Mouse (Mus musculus) heart, postnatal 4 days (tissue): ENCODE measurements around the gene Trim9. TPM values are rescaled to one million over a fixed set of nuclear protein-coding genes. Genes with fewer than 3 reads are reported as not detected.

Experiments
- DNase-seq: peaks from one replicate; pipeline ENCODE4 v3.0.0; 2021
- total RNA-seq, 2 experiments: library from RNA; stranded (reverse); gene quantifications; 2 replicates each; pipeline ENCODE4 v1.2.3; 2021

Gene Trim9
- total RNA-seq, 2 experiments from 2014 or later = 0.36 to 0.95 TPM

DNA sequence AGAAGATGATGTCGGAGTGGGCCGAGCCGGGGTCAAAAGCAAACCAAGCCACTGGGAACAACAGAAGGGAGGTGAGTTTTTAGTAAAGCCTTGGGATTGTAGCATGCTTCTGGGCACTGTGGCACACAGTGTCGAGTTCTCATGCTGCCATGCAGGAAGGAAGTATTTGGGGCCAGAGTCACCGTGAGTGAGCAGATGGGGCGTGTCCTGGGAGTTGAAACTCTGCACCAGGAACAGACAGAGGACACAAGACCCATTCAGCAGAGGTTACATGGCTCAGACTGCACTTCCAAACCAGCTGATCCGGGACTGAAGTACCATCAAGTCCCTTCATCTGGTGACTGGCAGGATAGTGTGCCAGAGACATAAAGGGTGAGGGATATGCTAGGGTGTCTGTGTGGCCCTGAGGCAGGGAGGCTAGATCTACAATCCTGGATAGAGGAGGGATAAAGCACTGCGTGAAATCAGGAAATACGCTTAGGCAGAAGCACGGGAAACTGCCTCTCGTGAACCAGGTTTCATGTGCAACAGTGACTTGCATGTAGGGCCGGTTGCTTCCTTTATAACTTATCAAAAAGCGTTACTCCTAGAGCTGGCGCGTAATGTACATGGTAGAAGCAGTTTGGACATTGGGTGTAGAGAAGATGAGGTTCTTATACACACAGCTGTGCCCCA is 96.1 kb downstream of the Trim9 start:
- no peak for DNase-seq

DNA sequence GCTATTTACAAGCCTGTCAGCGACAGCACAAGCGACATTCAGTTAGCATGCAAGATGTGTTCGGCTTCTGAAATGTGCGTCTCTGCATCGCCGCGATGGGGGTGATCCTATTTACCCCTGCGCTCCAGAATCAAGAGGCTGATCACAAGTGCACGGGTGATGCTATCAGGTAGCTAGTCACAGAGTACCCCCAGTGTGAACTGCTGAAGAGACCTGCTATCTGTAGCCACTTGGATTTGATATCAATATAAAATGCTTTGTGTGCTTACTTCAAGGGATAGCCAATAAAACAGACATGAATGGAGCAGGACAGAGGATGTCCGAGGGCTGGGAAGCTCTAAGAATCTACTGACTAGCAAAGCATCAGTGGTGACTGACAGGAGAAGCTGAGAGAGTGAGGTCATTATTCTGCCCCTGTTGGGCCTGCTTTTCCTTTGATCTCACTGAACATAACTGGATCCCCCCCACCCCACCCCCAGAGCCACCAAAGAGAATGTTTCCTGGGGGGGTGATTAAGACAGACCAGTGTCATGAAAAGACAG is 97.7 kb downstream of the Trim9 start:
- no peak for DNase-seq

DNA sequence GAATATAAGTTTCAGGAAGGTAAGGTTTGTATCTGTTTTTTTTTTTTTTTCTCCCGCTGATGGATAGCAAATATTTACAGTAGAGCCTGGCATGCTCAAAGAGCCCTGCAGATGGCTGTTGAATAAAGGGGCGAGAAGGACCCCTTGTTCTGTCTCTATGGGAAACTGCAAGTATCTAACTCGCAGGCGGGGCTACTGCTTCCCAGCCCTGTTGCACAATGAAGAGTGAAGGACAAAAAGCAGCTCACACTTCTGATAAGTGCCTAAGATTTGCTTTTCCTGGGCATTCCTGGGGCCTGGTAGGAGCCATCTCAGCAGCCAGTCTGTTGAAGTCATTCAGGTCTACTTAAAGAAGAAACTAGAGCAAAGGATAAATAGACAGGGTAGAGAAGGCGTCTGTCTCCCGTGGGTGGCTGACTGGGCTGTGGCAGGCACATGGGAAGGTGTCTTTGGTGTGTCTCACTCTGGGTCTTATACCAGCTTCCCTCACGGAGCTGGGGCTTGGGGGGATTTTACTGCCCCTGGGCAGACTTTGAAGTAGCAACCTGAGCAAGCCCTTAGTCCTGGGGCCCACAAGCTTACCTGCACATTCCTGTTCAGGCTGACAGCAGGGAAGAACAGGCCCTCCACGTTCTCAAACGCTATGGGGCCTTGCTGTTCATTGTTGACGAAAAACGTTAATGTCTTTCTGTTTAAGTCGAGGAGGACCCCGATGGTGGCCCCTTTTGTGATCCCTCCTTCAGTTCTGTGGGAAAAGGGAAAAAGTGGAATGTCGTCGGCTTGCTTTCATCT is 99.5 kb downstream of the Trim9 start:
- DNase-seq = no peak

- DNase-seq = no peak
These were observed 104.9 kb downstream of the Trim9 start for GRCm38 (mm10) chr12:70242550-70242949.

- no peak for DNase-seq
These were observed 107.7 kb downstream of the Trim9 start for GRCm38 (mm10) chr12:70239741-70240140.

DNA sequence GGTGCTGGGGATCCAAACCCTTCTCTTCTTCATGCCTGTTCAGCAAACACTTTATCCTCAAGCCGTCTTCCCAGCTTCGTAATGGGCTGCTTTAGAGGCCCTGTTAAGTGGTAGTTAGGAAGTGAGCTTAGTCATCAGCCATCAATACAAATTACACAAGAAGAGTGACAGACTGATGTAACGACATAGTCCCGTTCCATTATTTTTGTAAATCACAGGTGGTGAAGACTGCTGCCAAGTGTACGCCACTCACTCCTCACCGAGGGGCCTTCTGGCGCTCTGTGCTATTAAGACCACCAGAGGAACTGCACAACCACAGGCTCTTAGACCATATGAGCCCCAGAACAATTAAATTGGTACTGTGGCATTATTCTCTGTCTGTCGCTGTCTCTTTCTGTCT is 108.8 kb downstream of the Trim9 start:
- DNase-seq = no peak

GRCm38 (mm10) chr12:70234938-70235484 is 112.4 kb downstream of the Trim9 start:
- DNase-seq = peak; percentile 83

GRCm38 (mm10) chr12:70234411-70234810 is 113.0 kb downstream of the Trim9 start:
- DNase-seq = peak; percentile 62

DNA sequence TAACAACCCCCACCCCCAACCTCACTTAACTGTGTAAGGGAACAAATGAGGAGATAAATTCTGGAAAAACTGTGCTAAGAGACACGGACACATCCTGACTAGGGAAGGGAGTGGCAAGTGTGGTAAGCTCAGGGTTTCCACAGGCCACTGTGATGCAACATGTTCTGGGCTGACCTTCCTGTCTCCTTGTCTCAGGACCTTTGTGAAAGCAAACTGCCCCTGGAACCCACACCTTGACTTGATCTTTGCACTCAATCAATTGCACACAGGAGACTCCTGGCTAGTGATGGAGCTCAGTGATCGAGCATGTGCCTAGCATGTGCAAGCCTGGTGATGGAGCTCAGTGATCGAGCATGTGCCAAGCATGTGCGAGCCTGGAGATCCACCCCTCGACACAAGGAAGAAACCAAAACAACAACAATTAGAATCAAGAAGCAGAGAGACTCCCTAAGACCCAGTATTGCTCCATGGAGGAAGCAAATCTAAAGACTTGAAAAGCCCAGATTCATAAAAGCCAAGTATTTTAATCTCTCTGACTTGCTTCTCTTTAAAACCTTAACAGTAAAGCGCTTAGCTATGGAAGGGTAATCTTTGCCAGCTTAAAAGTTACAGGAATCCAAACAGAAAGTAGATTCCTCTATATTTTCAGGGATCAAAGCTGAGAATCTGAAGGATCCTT is 113.6 kb downstream of the Trim9 start:
- no peak for DNase-seq

- no peak for DNase-seq
These were observed 115.3 kb downstream of the Trim9 start for GRCm38 (mm10) chr12:70232020-70232544.

DNA sequence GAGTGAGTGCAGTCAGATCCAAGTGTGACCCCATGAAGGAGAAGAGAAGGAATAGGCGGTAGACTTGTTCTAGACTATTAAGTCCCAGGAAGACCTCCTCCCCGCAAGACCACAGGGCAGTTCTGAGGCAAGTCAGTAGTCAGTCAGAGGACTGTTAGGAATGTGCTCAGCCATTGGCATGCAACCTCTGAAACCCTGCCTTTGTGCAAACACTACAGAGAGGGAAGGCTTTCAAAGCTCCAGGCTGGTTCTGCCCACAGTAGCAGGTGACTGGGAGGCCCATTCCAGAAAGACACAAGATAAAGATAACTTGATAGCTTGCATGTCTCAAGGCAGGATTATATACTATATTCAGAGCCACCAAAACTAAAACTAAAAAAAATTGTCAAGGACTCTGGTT is 116.1 kb downstream of the Trim9 start, which contains the start of gene Pygl:
Gene Pygl (minus strand): TSS at position 195 of the 400 bp plus-strand sequence.
- no peak for DNase-seq

- DNase-seq = no peak
These were observed 119.3 kb downstream of the Trim9 start for GRCm38 (mm10) chr12:70228155-70228554.

DNA sequence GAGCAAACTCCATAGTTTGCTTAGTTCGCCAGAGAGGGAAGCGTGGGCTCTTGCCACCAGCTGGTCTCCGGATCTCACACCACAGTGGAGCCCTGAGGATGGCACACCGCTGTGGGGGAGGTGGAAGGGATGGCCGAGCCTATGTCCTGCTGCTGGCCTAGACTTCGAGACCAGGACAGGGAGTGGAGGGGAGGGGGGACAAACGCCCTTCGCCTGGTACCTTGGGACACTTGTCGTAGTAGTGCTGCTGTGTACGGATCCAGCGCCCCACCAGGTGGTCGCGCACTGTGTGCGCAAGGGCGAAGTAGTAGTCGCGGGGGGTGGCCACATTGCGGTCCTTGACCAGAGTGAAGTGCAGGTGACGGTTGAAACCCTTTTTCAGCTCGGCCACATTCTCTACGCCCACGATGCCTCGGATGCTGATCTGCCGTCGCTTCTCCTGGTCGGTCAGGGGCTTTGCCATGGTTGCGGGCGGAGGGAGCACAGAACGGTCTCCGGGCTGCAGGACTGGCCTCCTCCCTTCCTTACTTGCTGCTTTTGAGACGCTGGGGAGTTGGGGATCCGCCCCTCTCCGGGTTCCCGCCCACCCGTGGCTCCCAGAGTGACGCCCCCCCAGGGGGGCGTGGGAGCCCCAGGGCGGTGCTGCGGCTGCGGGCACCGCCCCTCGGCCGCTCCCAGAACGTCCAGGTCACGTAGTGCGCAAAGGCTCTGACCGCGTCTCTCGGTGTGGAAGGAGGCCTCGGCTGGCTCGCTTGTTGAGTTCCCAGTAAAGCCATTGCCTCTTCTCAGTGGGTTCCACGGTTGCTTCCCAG is 120.1 kb downstream of the Trim9 start:
- peak; percentile 84 for DNase-seq

GRCm38 (mm10) chr12:70226655-70227054 is 120.8 kb downstream of the Trim9 start:
- no peak for DNase-seq

DNA sequence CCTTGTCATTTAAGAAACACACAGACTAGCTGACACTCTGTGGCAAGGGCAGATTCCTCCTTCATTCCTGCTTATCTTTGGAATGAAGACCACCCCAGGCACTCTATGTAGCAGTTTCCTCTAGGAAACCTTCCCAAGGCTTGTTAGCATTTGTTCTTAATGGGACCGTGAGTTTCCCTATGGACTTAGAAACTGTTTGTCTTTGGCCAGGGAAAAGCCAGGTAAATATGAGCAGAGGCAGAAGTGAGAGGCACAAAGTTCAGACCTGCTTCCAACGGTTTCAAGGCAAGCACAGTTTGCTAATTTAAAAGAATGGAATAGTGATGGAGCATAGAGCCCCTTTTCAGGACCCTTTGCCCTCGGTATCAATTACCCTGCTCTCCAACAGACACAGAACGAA is 124.1 kb downstream of the Trim9 start:
- no peak for DNase-seq

GRCm38 (mm10) chr12:70221425-70221824 is 126.0 kb downstream of the Trim9 start:
- no peak for DNase-seq

DNA sequence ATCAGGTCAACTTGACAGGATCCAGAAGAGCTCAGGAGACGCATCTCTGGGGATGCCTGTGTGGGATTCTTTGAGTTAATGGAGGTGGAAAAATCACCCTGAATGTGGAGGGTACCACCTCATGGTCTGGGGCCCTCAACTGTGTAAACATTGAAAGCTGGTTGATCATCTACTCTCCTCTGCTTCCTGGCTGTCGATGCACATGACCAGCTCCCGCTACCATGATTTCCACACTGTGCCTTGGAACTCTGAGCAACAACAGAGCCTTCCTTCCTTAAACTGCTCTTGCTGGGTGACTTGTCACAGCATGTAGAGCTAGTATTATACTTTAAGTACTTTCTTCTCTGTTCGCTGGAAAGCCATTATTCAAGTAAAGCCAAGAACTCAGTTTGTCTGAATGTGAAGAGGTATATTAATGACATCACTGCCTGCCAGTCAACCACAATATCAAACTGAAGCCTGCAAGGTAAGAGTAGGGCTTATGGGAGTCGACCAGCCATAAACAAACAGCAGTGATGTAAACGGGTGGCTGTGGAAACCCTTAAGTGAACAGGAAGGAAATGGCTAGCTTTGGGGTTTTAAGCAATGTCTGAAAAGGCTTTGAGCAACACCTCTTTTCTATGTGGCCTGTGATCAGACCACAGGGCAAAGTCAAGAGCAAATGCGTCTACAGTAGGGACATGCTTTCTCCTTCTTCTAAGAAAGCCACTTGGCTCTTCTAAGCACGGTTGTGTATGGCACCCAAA is 128.4 kb downstream of the Trim9 start:
- no peak for DNase-seq

DNA sequence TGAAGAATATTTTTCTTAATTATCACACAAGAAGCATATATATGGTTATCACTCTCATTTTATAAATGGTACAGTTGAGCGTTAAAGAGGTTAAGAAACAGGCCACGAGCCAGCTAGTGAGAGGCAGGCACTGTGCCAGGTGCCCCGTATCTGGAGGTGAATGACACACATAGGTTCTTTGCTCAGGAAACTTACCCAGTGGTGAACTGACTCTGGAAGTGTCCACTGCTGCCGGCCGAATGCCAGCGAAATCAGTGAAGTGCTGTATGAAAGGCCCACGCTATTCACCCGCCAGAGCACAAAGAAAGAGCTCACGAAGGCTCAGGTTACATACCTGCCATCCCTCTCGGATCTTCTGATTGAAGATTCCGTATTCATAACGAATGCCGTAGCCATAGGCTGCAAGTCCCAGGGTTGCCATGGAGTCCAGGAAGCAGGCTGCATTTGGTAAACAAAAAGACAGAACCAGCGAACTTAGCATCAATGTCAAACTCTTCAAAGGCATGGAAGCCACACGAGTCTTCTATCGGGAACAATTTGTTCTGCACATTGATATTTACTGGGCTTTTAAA is 131.1 kb downstream of the Trim9 start:
- DNase-seq = peak; percentile 15

GRCm38 (mm10) chr12:70214281-70214680 is 133.1 kb downstream of the Trim9 start:
- no peak for DNase-seq

DNA sequence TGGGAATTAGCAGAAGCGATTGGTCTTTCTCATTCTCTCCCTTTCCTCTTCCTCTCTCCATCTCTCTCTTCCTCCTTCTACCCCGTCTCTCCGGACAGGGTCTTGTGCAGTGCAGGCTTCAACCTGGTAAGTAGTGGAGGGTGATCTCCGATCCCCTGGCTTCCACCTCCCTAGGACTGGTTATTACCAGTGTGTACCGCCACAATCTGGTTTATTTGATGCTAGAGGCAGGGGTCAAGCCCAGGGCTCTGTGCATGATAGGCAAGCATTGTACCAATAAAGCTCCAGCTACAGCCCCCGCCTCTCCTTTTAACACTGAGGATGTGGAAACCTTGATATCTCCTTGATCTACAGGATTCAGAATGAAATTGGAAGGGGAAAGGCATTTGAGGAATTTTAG is 133.8 kb downstream of the Trim9 start:
- DNase-seq = no peak

DNA sequence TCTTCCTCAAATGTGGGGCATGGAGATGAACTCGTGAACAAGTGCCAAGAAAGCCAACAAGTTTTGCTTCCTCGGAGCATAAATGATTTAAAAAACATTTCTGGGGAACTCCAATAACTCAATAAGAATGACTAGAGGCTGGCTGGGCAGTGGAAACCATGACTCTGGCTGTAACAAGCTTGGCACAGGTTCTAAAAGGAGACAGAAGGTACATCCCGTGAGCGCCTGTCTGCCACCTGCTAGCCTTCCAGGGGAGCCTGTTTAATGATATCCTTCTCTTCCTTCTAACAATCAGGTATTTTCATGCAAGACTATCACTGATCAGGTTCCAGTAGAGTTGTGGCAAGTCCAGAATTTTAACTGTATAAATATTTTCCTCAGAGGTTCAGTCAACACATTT is 134.9 kb downstream of the Trim9 start:
- no peak for DNase-seq
